Mouse (Mus musculus): ENCODE measurements around the gene Gm39653. TPM values are rescaled to one million over a fixed set of nuclear protein-coding genes. Genes with fewer than 3 reads are reported as not detected.
"Not testable (repeated sequence)": the region's sequence is repeated elsewhere in the genome, so short reads cannot be mapped to it uniquely, and the experiment has no call there.

Gm39653 gene
- polyA plus RNA-seq, 1 experiment from 2014 or later, result not detected

DNA sequence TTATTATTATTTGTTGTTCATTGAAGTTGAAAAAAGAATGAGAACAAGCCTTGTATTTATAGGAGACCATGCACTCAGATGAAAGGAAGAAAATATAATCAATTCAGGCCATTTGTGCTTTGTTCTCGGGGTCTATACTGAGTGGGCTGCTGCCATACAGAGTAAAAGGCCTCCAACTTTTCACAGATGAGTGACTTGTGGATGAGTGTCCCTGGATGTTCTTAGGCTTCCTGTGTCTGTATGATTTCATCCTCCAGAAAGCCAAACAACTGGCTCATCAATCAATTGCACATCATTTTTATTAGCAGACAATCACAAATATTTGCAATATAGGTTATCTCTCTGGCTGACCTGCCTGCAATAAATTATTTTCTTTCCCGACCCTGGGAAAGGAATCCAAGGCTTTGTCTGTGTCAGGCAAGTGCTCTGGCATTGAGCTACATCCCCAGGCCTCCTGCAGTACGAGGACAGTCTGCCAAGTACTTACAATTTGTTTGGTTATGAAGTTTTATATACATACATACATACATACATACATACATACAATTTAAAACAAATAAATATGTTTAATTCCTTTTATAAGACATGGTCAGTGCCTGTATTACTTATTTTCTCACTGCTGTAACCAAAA is 11.8 kb upstream of the Gm39653 start:
- Histone ChIP-seq H3K27me3 (ENCODE audit: control insufficient read depth, insufficient read depth, low read depth, low read length) (no peaks in the 10 kb centered on the region), H3K4me3 (ENCODE audit: low read depth, low read length) (no peak overlapping the region), H3K4me2 (ENCODE audit: low read depth, low read length) (no peak overlapping the region), H3K9ac (ENCODE audit: low read depth, low read length) (no peak overlapping the region), H3K36me3 (ENCODE audit: control insufficient read depth, insufficient read depth) (no peaks in the 10 kb centered on the region), H3K27ac (ENCODE audit: low read length) (no peak overlapping the region), H3K9me3 (replicated peaks; ENCODE audit: control insufficient read depth, low read length) (no peaks in the 10 kb centered on the region), H3K4me1 (ENCODE audit: control insufficient read depth, low read depth, low read length) (no peaks in the 10 kb centered on the region)
- ATAC-seq (ENCODE audit: low read depth), result no peak
- 30% methylated on average over 3 of the region's 3 CpGs for WGBS (ENCODE audit: insufficient replicate concordance)

DNA sequence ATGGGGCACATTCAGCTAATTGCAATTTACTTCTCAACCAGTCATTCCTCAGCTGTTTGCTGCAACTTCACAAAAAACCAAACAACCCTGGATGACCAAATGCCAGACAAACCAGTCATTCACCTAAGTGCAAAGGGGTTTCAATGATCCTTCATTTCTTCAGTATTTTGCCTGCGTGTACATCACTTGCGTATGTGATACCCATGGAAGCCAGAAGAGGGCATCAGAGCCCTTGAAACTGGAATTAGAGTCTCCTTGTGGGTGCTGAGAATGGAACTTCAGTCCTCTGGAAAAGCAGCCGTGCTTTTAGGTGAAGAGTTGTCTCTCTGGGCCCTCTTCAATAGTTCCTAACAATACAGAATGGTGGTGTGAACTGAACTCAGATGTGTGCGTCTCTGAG is 6.2 kb upstream of the Gm39653 start:
- Histone ChIP-seq H3K27ac (ENCODE audit: low read length) (no peak overlapping the region), H3K9me3 (replicated peaks; ENCODE audit: control insufficient read depth, low read length) (no peaks in the 10 kb centered on the region), H3K4me1 (ENCODE audit: control insufficient read depth, low read depth, low read length) (no peaks in the 10 kb centered on the region), H3K36me3 (ENCODE audit: control insufficient read depth, insufficient read depth) (no peaks in the 10 kb centered on the region), H3K4me2 (ENCODE audit: low read depth, low read length) (no peak overlapping the region), H3K27me3 (ENCODE audit: control insufficient read depth, insufficient read depth, low read depth, low read length) (no peaks in the 10 kb centered on the region), H3K9ac (ENCODE audit: low read depth, low read length) (no peak overlapping the region), H3K4me3 (ENCODE audit: low read depth, low read length) (no peak overlapping the region)
- ATAC-seq (ENCODE audit: low read depth), result no peak
- 69% methylated on average over 4 of the region's 4 CpGs for WGBS (ENCODE audit: insufficient replicate concordance)

DNA sequence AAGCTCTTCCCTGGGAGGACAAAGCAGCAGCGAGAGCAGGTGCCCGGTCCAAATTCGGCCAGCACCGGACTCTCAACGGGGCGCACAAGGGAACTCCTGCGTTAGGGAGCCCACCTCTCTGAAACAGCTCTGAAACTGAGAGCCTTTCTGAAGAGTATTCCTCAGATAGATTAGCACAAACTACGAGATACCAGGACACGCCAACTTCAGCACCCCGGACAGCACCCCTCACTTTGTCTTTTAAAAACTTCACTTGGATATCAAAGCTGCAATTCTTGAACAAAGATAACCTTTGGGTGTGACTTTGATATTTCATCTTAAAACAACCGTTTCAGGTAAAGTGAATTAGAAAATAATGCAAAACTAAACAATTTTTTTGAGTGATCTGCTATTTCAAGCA is 1.2 kb upstream of the Gm39653 start:
- ATAC-seq (ENCODE audit: low read depth), result no peak
- under 1% methylated on average over 11 of the region's 11 CpGs for WGBS (ENCODE audit: insufficient replicate concordance)
- H3K4me2 ChIP-seq (ENCODE audit: low read depth, low read length), result no peak overlapping the region
- no peaks in the 10 kb centered on the region for H3K27me3 ChIP-seq (ENCODE audit: control insufficient read depth, insufficient read depth, low read depth, low read length)
- no peaks in the 10 kb centered on the region for H3K9me3 ChIP-seq (replicated peaks; ENCODE audit: control insufficient read depth, low read length)
- no peak overlapping the region for H3K9ac ChIP-seq (ENCODE audit: low read depth, low read length)
- H3K4me3 ChIP-seq (ENCODE audit: low read depth, low read length), result no peak overlapping the region
- H3K4me1 ChIP-seq (ENCODE audit: control insufficient read depth, low read depth, low read length), result no peaks in the 10 kb centered on the region
- H3K36me3 ChIP-seq (ENCODE audit: control insufficient read depth, insufficient read depth), result no peaks in the 10 kb centered on the region
- H3K27ac ChIP-seq (ENCODE audit: low read length), result no peak overlapping the region

DNA sequence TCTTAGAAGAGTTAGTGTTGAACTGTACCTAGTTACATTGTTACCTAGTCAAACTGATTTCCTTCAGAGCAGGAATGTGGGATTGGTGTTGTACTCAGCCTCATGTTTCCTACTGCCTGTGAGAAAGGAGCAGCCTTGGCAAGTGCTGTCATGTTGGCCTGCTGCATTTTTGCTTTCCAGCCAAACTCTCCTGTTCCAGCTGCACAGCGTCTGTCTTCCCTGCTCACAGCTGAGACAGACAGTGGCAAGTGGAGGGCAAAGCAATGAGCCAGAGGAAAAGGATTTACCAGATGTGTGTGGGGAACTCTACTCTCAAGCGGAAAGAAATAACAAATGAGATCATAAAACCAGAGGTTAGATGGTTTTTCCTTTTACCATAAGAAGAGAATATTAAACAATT is 12.4 kb downstream of the Gm39653 start:
- no peaks in the 10 kb centered on the region for H3K27me3 ChIP-seq (ENCODE audit: control insufficient read depth, insufficient read depth, low read depth, low read length)
- no peaks in the 10 kb centered on the region for H3K36me3 ChIP-seq (ENCODE audit: control insufficient read depth, insufficient read depth)
- H3K9ac ChIP-seq (ENCODE audit: low read depth, low read length), result no peak overlapping the region
- no peaks in the 10 kb centered on the region for H3K4me1 ChIP-seq (ENCODE audit: control insufficient read depth, low read depth, low read length)
- H3K4me3 ChIP-seq (ENCODE audit: low read depth, low read length), result no peak overlapping the region
- WGBS (ENCODE audit: insufficient replicate concordance), result 51% methylated on average over 2 of the region's 2 CpGs
- no peak for ATAC-seq (ENCODE audit: low read depth)
- no peak overlapping the region for H3K27ac ChIP-seq (ENCODE audit: low read length)
- H3K4me2 ChIP-seq (ENCODE audit: low read depth, low read length), result no peak overlapping the region
- H3K9me3 ChIP-seq (replicated peaks; ENCODE audit: control insufficient read depth, low read length), result no peaks in the 10 kb centered on the region

GRCm38 (mm10) chr1:63630390-63630789 is 14.6 kb downstream of the Gm39653 start:
- not testable (repeated sequence) for H3K27me3 ChIP-seq (ENCODE audit: control insufficient read depth, insufficient read depth, low read depth, low read length); ATAC-seq (ENCODE audit: low read depth); H3K36me3 ChIP-seq (ENCODE audit: control insufficient read depth, insufficient read depth); H3K4me3 ChIP-seq (ENCODE audit: low read depth, low read length); H3K4me2 ChIP-seq (ENCODE audit: low read depth, low read length); H3K4me1 ChIP-seq (ENCODE audit: control insufficient read depth, low read depth, low read length); H3K9me3 ChIP-seq (replicated peaks; ENCODE audit: control insufficient read depth, low read length); H3K27ac ChIP-seq (ENCODE audit: low read length); H3K9ac ChIP-seq (ENCODE audit: low read depth, low read length)

- Histone ChIP-seq H3K4me3 (ENCODE audit: low read depth, low read length) (no peak overlapping the region), H3K27me3 (ENCODE audit: control insufficient read depth, insufficient read depth, low read depth, low read length) (no peaks in the 10 kb centered on the region), H3K27ac (ENCODE audit: low read length) (no peak overlapping the region), H3K9ac (ENCODE audit: low read depth, low read length) (no peak overlapping the region), H3K4me1 (ENCODE audit: control insufficient read depth, low read depth, low read length) (no peaks in the 10 kb centered on the region), H3K36me3 (ENCODE audit: control insufficient read depth, insufficient read depth) (no peaks in the 10 kb centered on the region), H3K4me2 (ENCODE audit: low read depth, low read length) (no peak overlapping the region), H3K9me3 (replicated peaks; ENCODE audit: control insufficient read depth, low read length) (no peaks in the 10 kb centered on the region)
- 49% methylated on average over 6 of the region's 6 CpGs for WGBS (ENCODE audit: insufficient replicate concordance)
- no peak for ATAC-seq (ENCODE audit: low read depth)
These were observed 24.2 kb downstream of the Gm39653 start for GRCm38 (mm10) chr1:63639921-63640320.

- Histone ChIP-seq H3K36me3 (ENCODE audit: control insufficient read depth, insufficient read depth) (no peaks in the 10 kb centered on the region), H3K4me2 (ENCODE audit: low read depth, low read length) (no peak overlapping the region), H3K27ac (ENCODE audit: low read length) (no peak overlapping the region), H3K9ac (ENCODE audit: low read depth, low read length) (no peak overlapping the region), H3K9me3 (replicated peaks; ENCODE audit: control insufficient read depth, low read length) (no peaks in the 10 kb centered on the region), H3K27me3 (ENCODE audit: control insufficient read depth, insufficient read depth, low read depth, low read length) (no peaks in the 10 kb centered on the region), H3K4me1 (ENCODE audit: control insufficient read depth, low read depth, low read length) (no peaks in the 10 kb centered on the region), H3K4me3 (ENCODE audit: low read depth, low read length) (no peak overlapping the region)
- ATAC-seq (ENCODE audit: low read depth), result no peak
- 11% methylated on average over 6 of the region's 6 CpGs for WGBS (ENCODE audit: insufficient replicate concordance)
These were observed 42.2 kb downstream of the Gm39653 start for GRCm38 (mm10) chr1:63658016-63658415.

DNA sequence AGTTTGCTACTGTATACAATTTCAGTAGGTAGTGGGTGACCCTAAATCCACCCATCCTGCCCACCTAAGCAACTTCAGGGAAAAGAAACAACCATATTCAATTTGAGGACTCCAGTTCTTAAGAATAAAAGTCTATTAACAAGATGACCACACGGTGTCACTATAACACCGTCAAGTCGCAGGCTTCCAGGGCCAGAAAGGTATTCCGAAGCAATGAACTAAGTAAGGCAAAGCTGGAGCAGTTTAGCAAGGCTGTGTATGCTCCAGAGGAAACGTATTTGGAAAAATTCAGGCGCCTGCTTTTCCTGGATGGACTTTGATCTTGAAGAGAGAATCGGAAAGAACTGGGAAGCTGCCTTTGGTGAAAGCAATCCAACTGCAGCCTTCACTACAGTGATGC is 43.8 kb downstream of the Gm39653 start:
- H3K9me3 ChIP-seq (replicated peaks; ENCODE audit: control insufficient read depth, low read length), result no peaks in the 10 kb centered on the region
- no peaks in the 10 kb centered on the region for H3K27me3 ChIP-seq (ENCODE audit: control insufficient read depth, insufficient read depth, low read depth, low read length)
- H3K36me3 ChIP-seq (ENCODE audit: control insufficient read depth, insufficient read depth), result no peaks in the 10 kb centered on the region
- H3K9ac ChIP-seq (ENCODE audit: low read depth, low read length), result no peak overlapping the region
- no peak overlapping the region for H3K27ac ChIP-seq (ENCODE audit: low read length)
- under 1% methylated on average over 7 of the region's 7 CpGs for WGBS (ENCODE audit: insufficient replicate concordance)
- ATAC-seq (ENCODE audit: low read depth), result no peak
- H3K4me3 ChIP-seq (ENCODE audit: low read depth, low read length), result no peak overlapping the region
- no peaks in the 10 kb centered on the region for H3K4me1 ChIP-seq (ENCODE audit: control insufficient read depth, low read depth, low read length)
- no peak overlapping the region for H3K4me2 ChIP-seq (ENCODE audit: low read depth, low read length)

GRCm38 (mm10) chr1:63666089-63666488 is 50.3 kb downstream of the Gm39653 start:
- WGBS (ENCODE audit: insufficient replicate concordance), result 59% methylated on average over 2 of the region's 2 CpGs
- no peak overlapping the region for H3K9ac ChIP-seq (ENCODE audit: low read depth, low read length)
- H3K4me1 ChIP-seq (ENCODE audit: control insufficient read depth, low read depth, low read length), result no peaks in the 10 kb centered on the region
- ATAC-seq (ENCODE audit: low read depth), result no peak
- H3K4me3 ChIP-seq (ENCODE audit: low read depth, low read length), result no peak overlapping the region
- no peaks in the 10 kb centered on the region for H3K9me3 ChIP-seq (replicated peaks; ENCODE audit: control insufficient read depth, low read length)
- no peaks in the 10 kb centered on the region for H3K27me3 ChIP-seq (ENCODE audit: control insufficient read depth, insufficient read depth, low read depth, low read length)
- no peak overlapping the region for H3K27ac ChIP-seq (ENCODE audit: low read length)
- H3K4me2 ChIP-seq (ENCODE audit: low read depth, low read length), result no peak overlapping the region
- H3K36me3 ChIP-seq (ENCODE audit: control insufficient read depth, insufficient read depth), result no peaks in the 10 kb centered on the region
